Mouse (Mus musculus) embryonic stem cell, embryonic (primary cell): ENCODE data around the gene Rad18.

Source experiments
- CTCF ChIA-PET, 4 experiments: fragments of 300-600 bp in 2 of 4; fragments of 350-600 bp in 2 of 4; sonication (Branson Sonifier 250); formaldehyde crosslinking; loops; one replicate each; lab custom pipeline; 2022; ENCODE audit warnings: inconsistent platforms in 2 of 4; lab: Charles Lee
- POLR2A ChIA-PET, 4 experiments: fragments of 300-600 bp in 2 of 4; fragments of 350-600 bp in 2 of 4; sonication (Branson Sonifier 250); formaldehyde crosslinking; loops; one replicate each; lab custom pipeline; 2022; ENCODE audit warnings: antibody characterized with exemption in 4 of 4, inconsistent platforms in 1 of 4; lab: Charles Lee

Gene Rad18

DNA sequence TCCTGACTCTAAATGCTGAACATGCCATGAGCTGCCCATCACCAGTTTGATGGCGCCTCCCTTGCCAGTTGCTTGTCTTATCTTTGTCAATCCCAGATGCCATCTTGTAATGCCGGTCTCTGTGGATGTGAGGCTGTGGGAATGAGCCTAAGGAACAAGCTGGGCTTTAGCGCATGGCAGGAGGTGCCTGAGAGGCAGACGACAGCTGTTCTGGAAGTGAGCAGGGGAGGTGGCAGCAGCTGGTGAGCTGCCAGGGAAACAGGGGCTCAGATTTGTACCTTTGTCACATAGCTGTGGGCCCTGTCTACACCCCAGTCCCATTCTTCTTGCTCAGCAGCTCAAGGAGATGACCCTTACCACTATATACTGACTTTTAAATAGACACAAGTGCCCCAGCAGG is 114.5 kb downstream of the Rad18 start:
- CTCF ChIA-PET, result interaction anchor here in 1 of 4 experiments (0.6 kb wide), 1 partner anchor 1056 kb away, joined by 3 read pairs; the partner anchor contains the start of gene Irak2
- POLR2A ChIA-PET, result no interaction called here

DNA sequence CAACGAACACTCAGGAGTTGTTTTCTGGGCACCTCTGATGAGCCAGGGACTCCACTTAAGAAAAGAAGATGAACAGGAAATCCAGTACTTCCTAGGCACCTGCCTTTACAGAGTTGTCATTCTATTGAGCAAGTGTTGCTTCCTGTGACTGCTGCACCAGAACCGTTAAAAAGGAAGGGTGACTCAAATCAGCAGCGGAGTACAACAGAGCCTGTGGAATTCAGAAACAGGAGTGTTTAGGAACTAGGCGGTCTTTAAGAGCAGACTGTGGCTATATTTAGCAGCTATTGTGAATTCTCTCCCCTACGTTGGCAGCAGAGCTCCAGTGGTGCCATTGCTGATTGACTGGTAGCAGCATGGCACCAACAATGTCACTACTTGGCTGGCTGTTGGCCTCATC is 119.3 kb downstream of the Rad18 start:
- CTCF ChIA-PET, result interaction anchor here in 1 of 4 experiments (0.5 kb wide), 1 partner anchor 56 kb away, joined by 4 read pairs; no protein-coding TSS in a partner anchor
- POLR2A ChIA-PET, result no interaction called here

DNA sequence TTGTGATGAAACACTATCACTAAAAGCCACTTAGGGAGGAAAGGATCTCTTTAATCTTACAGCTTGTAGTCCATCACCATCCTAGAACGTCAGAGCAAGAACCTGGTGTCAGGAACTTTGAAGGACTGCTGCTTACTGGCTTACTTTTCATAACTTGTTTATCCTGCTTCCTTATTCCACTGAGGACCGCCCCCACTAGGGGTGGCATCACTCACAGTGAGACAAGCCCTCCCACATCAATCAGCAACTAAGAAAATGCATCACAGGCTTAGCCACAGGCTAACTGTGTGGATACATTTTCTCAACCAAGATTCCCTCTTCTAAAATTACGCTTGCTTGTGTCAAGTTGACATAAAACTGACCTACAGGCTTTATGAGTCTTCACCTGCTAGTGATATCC is 121.9 kb downstream of the Rad18 start:
- POLR2A ChIA-PET, result no interaction called here
- CTCF ChIA-PET, result interaction anchor here in 1 of 4 experiments (0.6 kb wide), 1 partner anchor 97 kb away, joined by 3 read pairs; no protein-coding TSS in a partner anchor

DNA sequence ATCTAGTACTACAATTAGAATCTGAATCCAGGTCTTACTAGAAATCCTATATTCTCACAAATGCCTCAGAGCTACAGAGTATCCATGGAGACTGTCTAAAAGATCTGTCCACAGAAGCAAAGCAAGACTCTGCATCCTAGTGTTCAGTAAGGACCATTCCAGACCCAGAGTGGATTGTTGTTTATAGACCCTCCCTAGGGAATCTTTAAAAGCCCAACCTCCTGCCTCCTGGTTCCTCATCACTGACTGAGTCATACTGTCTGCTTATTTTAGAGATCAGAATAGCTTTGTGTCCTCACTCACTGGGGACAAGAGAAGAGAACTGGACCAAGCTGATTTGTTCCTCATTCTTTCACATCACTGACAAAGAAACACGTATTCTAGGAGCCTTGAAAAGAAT is 126.1 kb downstream of the Rad18 start:
- ChIA-PET POLR2A (no interaction called here), CTCF (no interaction called here)
